Mouse (Mus musculus): Measurements from ENCODE around the gene Ptrh1. TPM values are rescaled to one million over a fixed set of nuclear protein-coding genes. Genes with fewer than 3 reads are reported as not detected.

The Ptrh1 gene
- polyA plus RNA-seq, 2 experiments: 1.7 to 1.9 TPM

GRCm38 (mm10) chr2:32824778-32825177 lies 49.2 kb downstream of the Ptrh1 start:
- ATAC-seq (ENCODE audit: insufficient read depth): no peak
- Histone ChIP-seq H3K4me3 (ENCODE audit: insufficient read depth in 1 of 2, low read depth in 2 of 2, low read length in 2 of 2) (no peak overlapping the region), H3K9me3 (ENCODE audit: control insufficient read depth, low read length) (no peaks in the 10 kb centered on the region), H3K4me2 (ENCODE audit: low read depth) (no peak overlapping the region), H3K27me3 (ENCODE audit: control insufficient read depth, insufficient read depth, low read length) (no peaks in the 10 kb centered on the region), H3K36me3 (replicated peaks; ENCODE audit: control insufficient read depth, insufficient read depth, low read depth) (no peaks in the 10 kb centered on the region), H3K4me1 (replicated peaks; ENCODE audit: control insufficient read depth in 2 of 2, insufficient read depth in 2 of 2, low read length in 1 of 2) (no peaks in the 10 kb centered on the region), H3K9ac (replicated peaks) (no peak overlapping the region), H3K27ac (no peak overlapping the region)
- TF ChIP-seq CTCF (IDR thresholded peaks at IDR 0.05; ENCODE audit: low read depth): no peak
- TF ChIP-seq EP300 (IDR thresholded peaks at IDR 0.05; ENCODE audit: low read depth): no peak
- no peak for DNase-seq (ENCODE audit: low read depth in 3 of 3, low spot score in 3 of 3)
- 59% methylated on average over 1 of the region's 1 CpGs for WGBS (ENCODE audit: insufficient replicate concordance)

- DNase-seq (ENCODE audit: low read depth in 3 of 3, low spot score in 3 of 3): no peak
- no peak overlapping the region for H3K4me2 ChIP-seq (ENCODE audit: low read depth)
- ATAC-seq (ENCODE audit: insufficient read depth): no peak
- WGBS (ENCODE audit: insufficient replicate concordance): 70% methylated on average over 6 of the region's 6 CpGs
- H3K27me3 ChIP-seq (ENCODE audit: control insufficient read depth, insufficient read depth, low read length): no peaks in the 10 kb centered on the region
- no peak overlapping the region for H3K27ac ChIP-seq
- no peaks in the 10 kb centered on the region for H3K9me3 ChIP-seq (ENCODE audit: control insufficient read depth, low read length)
- no peaks in the 10 kb centered on the region for H3K4me1 ChIP-seq (replicated peaks; ENCODE audit: control insufficient read depth in 2 of 2, insufficient read depth in 2 of 2, low read length in 1 of 2)
- H3K4me3 ChIP-seq (ENCODE audit: insufficient read depth in 1 of 2, low read depth in 2 of 2, low read length in 2 of 2): no peak overlapping the region
- H3K9ac ChIP-seq (replicated peaks): no peak overlapping the region
- TF ChIP-seq CTCF (IDR thresholded peaks at IDR 0.05; ENCODE audit: low read depth) (no peak), EP300 (IDR thresholded peaks at IDR 0.05; ENCODE audit: low read depth) (no peak)
- H3K36me3 ChIP-seq (replicated peaks; ENCODE audit: control insufficient read depth, insufficient read depth, low read depth): no peaks in the 10 kb centered on the region
These were observed 50.2 kb downstream of the Ptrh1 start for GRCm38 (mm10) chr2:32825796-32826195.

Other genes starting within 250 kb of the Ptrh1 start
- gene Fam102a, start 240.5 kb upstream of the Ptrh1 start, polyA plus RNA-seq (2012; rRNA removed): 0.88 and 1.0 TPM in 2 replicates
- gene Fam102a, start 240.5 kb upstream of the Ptrh1 start, polyA plus RNA-seq (2014; fragmentation: Nextera tagmentation; extraction: Ambion mirVana): 0.91 and 1.1 TPM in 2 replicates
- gene Dpm2, start 204.9 kb upstream of the Ptrh1 start, polyA plus RNA-seq (2012; rRNA removed): 53.5 and 61.6 TPM in 2 replicates
- gene Dpm2, start 204.9 kb upstream of the Ptrh1 start, polyA plus RNA-seq (2014; fragmentation: Nextera tagmentation; extraction: Ambion mirVana): 53.6 and 54.6 TPM in 2 replicates
- 0.11 TPM in 2 replicates for gene Pip5kl1, start 201.0 kb upstream of the Ptrh1 start, polyA plus RNA-seq (2012; rRNA removed)
- gene Pip5kl1, start 201.0 kb upstream of the Ptrh1 start, polyA plus RNA-seq (2014; fragmentation: Nextera tagmentation; extraction: Ambion mirVana): not detected in 2 replicates
- not detected in 2 replicates for gene 9430097D07Rik, start 200.1 kb upstream of the Ptrh1 start, polyA plus RNA-seq (2012; rRNA removed)
- gene 9430097D07Rik, start 200.1 kb upstream of the Ptrh1 start, polyA plus RNA-seq (2014; fragmentation: Nextera tagmentation; extraction: Ambion mirVana): 0.06 TPM in 1 of 2 replicates, not detected in the other
- gene St6galnac4, start 188.7 kb upstream of the Ptrh1 start, polyA plus RNA-seq (2012; rRNA removed): 5.4 and 5.6 TPM in 2 replicates
- gene St6galnac4, start 188.7 kb upstream of the Ptrh1 start, polyA plus RNA-seq (2014; fragmentation: Nextera tagmentation; extraction: Ambion mirVana): 6.2 and 6.8 TPM in 2 replicates
- gene St6galnac6, start 176.1 kb upstream of the Ptrh1 start, polyA plus RNA-seq (2012; rRNA removed): 9.9 and 14.3 TPM in 2 replicates
- 3.2 and 4.4 TPM in 2 replicates for gene St6galnac6, start 176.1 kb upstream of the Ptrh1 start, polyA plus RNA-seq (2014; fragmentation: Nextera tagmentation; extraction: Ambion mirVana)
- 0.34 and 0.37 TPM in 2 replicates for gene Ak1, start 154.0 kb upstream of the Ptrh1 start, polyA plus RNA-seq (2012; rRNA removed)
- 0.44 and 0.59 TPM in 2 replicates for gene Ak1, start 154.0 kb upstream of the Ptrh1 start, polyA plus RNA-seq (2014; fragmentation: Nextera tagmentation; extraction: Ambion mirVana)
- gene Eng, start 129.2 kb upstream of the Ptrh1 start, polyA plus RNA-seq (2012; rRNA removed): 15.4 and 17.6 TPM in 2 replicates
- gene Eng, start 129.2 kb upstream of the Ptrh1 start, polyA plus RNA-seq (2014; fragmentation: Nextera tagmentation; extraction: Ambion mirVana): 13.9 and 16.5 TPM in 2 replicates
- gene Fpgs, start 71.6 kb upstream of the Ptrh1 start, polyA plus RNA-seq (2012; rRNA removed): 45.3 and 51.0 TPM in 2 replicates
- gene Fpgs, start 71.6 kb upstream of the Ptrh1 start, polyA plus RNA-seq (2014; fragmentation: Nextera tagmentation; extraction: Ambion mirVana): 21.6 and 25.7 TPM in 2 replicates
- 53.9 and 60.7 TPM in 2 replicates for gene Cdk9, start 62.7 kb upstream of the Ptrh1 start, polyA plus RNA-seq (2012; rRNA removed)
- 36.5 and 42.0 TPM in 2 replicates for gene Cdk9, start 62.7 kb upstream of the Ptrh1 start, polyA plus RNA-seq (2014; fragmentation: Nextera tagmentation; extraction: Ambion mirVana)
- gene Sh2d3c, start 54.7 kb upstream of the Ptrh1 start, polyA plus RNA-seq (2012; rRNA removed): 4.7 and 5.8 TPM in 2 replicates
- gene Sh2d3c, start 54.7 kb upstream of the Ptrh1 start, polyA plus RNA-seq (2014; fragmentation: Nextera tagmentation; extraction: Ambion mirVana): 3.5 and 5.1 TPM in 2 replicates
- gene 6330409D20Rik, start 34.8 kb upstream of the Ptrh1 start, polyA plus RNA-seq (2012; rRNA removed): 0.07 TPM in 1 of 2 replicates, not detected in the other
- gene 6330409D20Rik, start 34.8 kb upstream of the Ptrh1 start, polyA plus RNA-seq (2014; fragmentation: Nextera tagmentation; extraction: Ambion mirVana): not detected in 2 replicates
- 21.2 and 30.7 TPM in 2 replicates for gene Tor2a, start 18.6 kb upstream of the Ptrh1 start, polyA plus RNA-seq (2012; rRNA removed)
- gene Tor2a, start 18.6 kb upstream of the Ptrh1 start, polyA plus RNA-seq (2014; fragmentation: Nextera tagmentation; extraction: Ambion mirVana): 25.2 and 28.1 TPM in 2 replicates
- gene Ttc16, start 153 bp upstream of the Ptrh1 start, polyA plus RNA-seq (2012; rRNA removed): 0.18 and 0.22 TPM in 2 replicates
- gene Ttc16, start 153 bp upstream of the Ptrh1 start, polyA plus RNA-seq (2014; fragmentation: Nextera tagmentation; extraction: Ambion mirVana): 0.09 and 0.10 TPM in 2 replicates
- gene Cfap157, start 8.6 kb downstream of the Ptrh1 start, polyA plus RNA-seq (2012; rRNA removed): not detected in 2 replicates
- gene Cfap157, start 8.6 kb downstream of the Ptrh1 start, polyA plus RNA-seq (2014; fragmentation: Nextera tagmentation; extraction: Ambion mirVana): not detected in 2 replicates
- 1.4 and 2.1 TPM in 2 replicates for gene Stxbp1, start 71.5 kb downstream of the Ptrh1 start, polyA plus RNA-seq (2012; rRNA removed)
- gene Stxbp1, start 71.5 kb downstream of the Ptrh1 start, polyA plus RNA-seq (2014; fragmentation: Nextera tagmentation; extraction: Ambion mirVana): 2.3 and 2.6 TPM in 2 replicates
- 5.7 and 5.9 TPM in 2 replicates for gene Fam129b, start 100.3 kb downstream of the Ptrh1 start, polyA plus RNA-seq (2012; rRNA removed)
- gene Fam129b, start 100.3 kb downstream of the Ptrh1 start, polyA plus RNA-seq (2014; fragmentation: Nextera tagmentation; extraction: Ambion mirVana): 2.7 and 2.9 TPM in 2 replicates
- gene Rpl12, start 185.8 kb downstream of the Ptrh1 start, polyA plus RNA-seq (2012; rRNA removed): 311 and 646 TPM in 2 replicates
- gene Rpl12, start 185.8 kb downstream of the Ptrh1 start, polyA plus RNA-seq (2014; fragmentation: Nextera tagmentation; extraction: Ambion mirVana): 144 and 162 TPM in 2 replicates
- gene Lrsam1, start 185.8 kb downstream of the Ptrh1 start, polyA plus RNA-seq (2012; rRNA removed): 1.9 and 2.5 TPM in 2 replicates
- gene Lrsam1, start 185.8 kb downstream of the Ptrh1 start, polyA plus RNA-seq (2014; fragmentation: Nextera tagmentation; extraction: Ambion mirVana): 1.1 and 1.8 TPM in 2 replicates
- 5.1 and 7.2 TPM in 2 replicates for gene Slc2a8, start 206.3 kb downstream of the Ptrh1 start, polyA plus RNA-seq (2012; rRNA removed)
- gene Slc2a8, start 206.3 kb downstream of the Ptrh1 start, polyA plus RNA-seq (2014; fragmentation: Nextera tagmentation; extraction: Ambion mirVana): 4.9 and 6.8 TPM in 2 replicates

All from liver, embryonic 14.5 days (tissue).